8 mouse cellular contexts compared by ENCODE assay signal in the genomic region with DNA sequence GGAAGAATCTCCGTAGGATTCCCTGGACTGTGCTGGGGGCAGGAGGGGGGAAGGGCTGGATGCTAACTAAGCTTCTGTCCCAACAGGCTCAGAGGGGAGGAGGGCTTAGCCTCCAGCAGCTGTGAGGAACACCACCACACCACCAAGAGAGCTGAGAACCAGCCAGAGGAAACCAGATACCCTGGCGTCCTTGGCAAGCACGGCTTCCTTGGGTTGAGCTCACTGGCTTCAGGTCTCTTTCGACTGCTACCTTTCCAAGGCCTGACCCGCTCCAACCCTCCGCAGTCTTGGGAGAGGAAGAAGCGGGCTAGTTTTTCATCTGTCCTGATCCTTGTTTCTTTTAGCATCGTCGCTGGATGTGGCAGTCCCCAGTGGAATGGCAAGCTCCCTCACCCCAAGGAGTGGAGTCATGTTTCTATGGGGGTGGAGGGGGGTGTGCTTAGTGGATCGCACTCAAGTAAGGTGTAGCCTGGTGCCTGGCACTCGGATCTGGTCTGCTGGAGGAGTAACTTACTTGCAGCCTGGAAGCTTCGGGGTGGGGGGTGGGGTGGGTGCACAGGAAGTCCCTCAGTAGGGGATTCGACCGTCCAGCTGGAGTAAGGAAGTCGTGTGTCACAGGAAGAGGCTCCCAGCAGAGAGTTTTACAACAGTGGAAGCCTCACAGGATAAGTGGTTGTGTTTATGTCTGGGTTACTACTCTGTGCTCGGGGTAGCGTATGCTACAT. TPM values are rescaled to one million over a fixed set of nuclear protein-coding genes. Genes with fewer than 3 reads are reported as not detected.
A peak's percentile ranks its signal among the peaks of the same experiment; 100 is the strongest.
DNase-seq lines count a peak whose midpoint lies in the region; ATAC-seq and TF ChIP-seq lines count a peak whose summit lies in the region.

No protein-coding gene starts in this region.

- 9% methylated on average over 17 of the region's 17 CpGs for WGBS in intestine, embryonic 14.5 days
- WGBS in liver, postnatal 0 days (ENCODE audit: insufficient replicate concordance), result 13% methylated on average over 17 of the region's 17 CpGs

- H3K4me3 ChIP-seq in intestine, embryonic 14.5 days (ENCODE audit: low read depth, low read length), result no peak overlapping the region; the same call in 1 of the 2 replicates
- peak overlapping the region; percentile 21 for H3K4me3 ChIP-seq in liver, postnatal 0 days (ENCODE audit: low read depth, low read length)

- no peak for TF ChIP-seq EP300 in liver, postnatal 0 days (IDR thresholded peaks at IDR 0.05; ENCODE audit: low read depth)

- H3K4me1 ChIP-seq in intestine, embryonic 14.5 days (replicated peaks; ENCODE audit: control insufficient read depth, insufficient read depth, low read length), result peaks cover 36% of the 10 kb centered on the region
- peaks cover 34% of the 10 kb centered on the region for H3K4me1 ChIP-seq in liver, postnatal 0 days (ENCODE audit: insufficient read depth)

- H3K4me2 ChIP-seq in intestine, embryonic 14.5 days (ENCODE audit: low read length), result peak overlapping the region; percentile 82
- H3K4me2 ChIP-seq in liver, postnatal 0 days (ENCODE audit: low read depth, low read length), result peak overlapping the region; percentile 100

- H3K27ac ChIP-seq in intestine, embryonic 14.5 days (ENCODE audit: low read depth), result peak overlapping the region; percentile 94
- H3K27ac ChIP-seq in liver, postnatal 0 days (ENCODE audit: low read depth), result peak overlapping the region; percentile 91

- H3K36me3 ChIP-seq in intestine, embryonic 14.5 days (ENCODE audit: control insufficient read depth, insufficient read depth, low read length), result no peaks in the 10 kb centered on the region
- no peaks in the 10 kb centered on the region for H3K36me3 ChIP-seq in liver, postnatal 0 days (replicated peaks; ENCODE audit: insufficient read depth, low read length)

- no peak for ATAC-seq in intestine, embryonic 14.5 days (replicated peaks; ENCODE audit: low FRiP score, low TSS enrichment, low read depth)
- no peak for ATAC-seq in liver, postnatal 0 days

- no peaks in the 10 kb centered on the region for H3K9me3 ChIP-seq in intestine, embryonic 14.5 days (ENCODE audit: control insufficient read depth, low read length)
- H3K9me3 ChIP-seq in liver, postnatal 0 days (ENCODE audit: low read length), result no peaks in the 10 kb centered on the region

- H3K27me3 ChIP-seq in intestine, embryonic 14.5 days (replicated peaks; ENCODE audit: control insufficient read depth, insufficient read depth, low read length), result no peaks in the 10 kb centered on the region
- no peaks in the 10 kb centered on the region for H3K27me3 ChIP-seq in liver, postnatal 0 days (ENCODE audit: insufficient read depth, low read length)

- DNase-seq in urinary bladder, adult 2 months (ENCODE audit: low spot score), result peak; percentile 20
- no peak for DNase-seq in urinary bladder, postnatal 25 days (ENCODE audit: low spot score)
- DNase-seq in gastrocnemius, postnatal 4 days (ENCODE audit: low spot score in 2 of 2), result peak; percentile 35 to 66
- DNase-seq in intestine, embryonic 14.5 days (ENCODE audit: low spot score), result peak; percentile 66
- DNase-seq in liver, postnatal 0 days, result peak; percentile 50
- DNase-seq in ovary, postnatal 36 days (ENCODE audit: low spot score), result peak; percentile 33
- DNase-seq in frontal cortex, postnatal 10 days (ENCODE audit: low spot score in 2 of 2), result no peak
- no peak for DNase-seq in right cerebral cortex, postnatal 36 days (ENCODE audit: low spot score in 2 of 2)

- no peak for TF ChIP-seq CTCF in liver, postnatal 0 days (IDR thresholded peaks at IDR 0.05; ENCODE audit: low read depth)

- 0 out of 2 replicates have a peak overlapping the region, but pooled peaks have one; percentile 27 for H3K9ac ChIP-seq in intestine, embryonic 14.5 days (ENCODE audit: low read length)
- peak overlapping the region; percentile 31; the same call in 1 of the 2 replicates for H3K9ac ChIP-seq in liver, postnatal 0 days (replicated peaks)

RNA-seq across cellular contexts. Expression of a gene that starts 2.6 kb away (rescaled TPM):
- 59.0 and 71.8 TPM in 2 replicates for polyA plus RNA-seq in urinary bladder, adult 2 months (2012; rRNA removed)
- total RNA-seq in gastrocnemius, postnatal 4 days (2021), result 10 to 100 TPM; 65.7 to 73.4 TPM
- 73.2 and 76.2 TPM in 2 replicates for polyA plus RNA-seq in intestine, embryonic 14.5 days (2014; fragmentation: Nextera tagmentation; extraction: Ambion mirVana)
- 22.8 and 26.8 TPM in 2 replicates for polyA plus RNA-seq in liver, postnatal 0 days (2015; fragmentation: Nextera tagmentation; extraction: Ambion mirVana)

Comparison
In these comparisons a context has a peak if more than half of its experiments do, and no peak if none do; other contexts are left out.
1. DNase-seq: peak in urinary bladder, adult 2 months (single experiment), gastrocnemius, postnatal 4 days (2 of 2), intestine, embryonic 14.5 days (single experiment), liver, postnatal 0 days (single experiment) and ovary, postnatal 36 days (single experiment); none in urinary bladder, postnatal 25 days (single experiment), frontal cortex, postnatal 10 days (0 of 2) and right cerebral cortex, postnatal 36 days (0 of 2).